Mouse (Mus musculus): ENCODE results near the gene Nav3. TPM values are rescaled to one million over a fixed set of nuclear protein-coding genes. Genes with fewer than 3 reads are reported as not detected.

The Nav3 gene
- polyA plus RNA-seq, 1 experiment from 2014 or later, result 1.2 TPM

DNA sequence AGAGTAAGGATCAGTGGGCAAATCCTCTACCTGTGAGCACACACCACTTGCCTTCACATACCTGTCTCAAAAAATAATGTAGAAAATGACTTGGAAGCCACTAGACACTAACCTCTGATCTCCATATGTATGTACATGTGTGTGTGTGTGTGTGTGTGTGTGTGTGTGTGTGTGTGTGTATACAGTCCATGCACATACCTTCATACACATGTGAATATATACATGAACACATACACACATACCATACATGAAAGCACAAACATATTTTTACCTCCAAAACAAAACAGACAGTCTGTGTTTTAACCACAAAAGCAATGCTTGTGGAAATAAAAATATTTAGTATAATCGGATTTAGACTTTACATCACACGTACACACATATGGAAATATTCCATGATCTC lies 287.1 kb downstream of the Nav3 start:
- no peaks in the 10 kb centered on the region for H3K27me3 ChIP-seq (ENCODE audit: control insufficient read depth, insufficient read depth, low read depth, low read length)
- no peaks in the 10 kb centered on the region for H3K36me3 ChIP-seq (ENCODE audit: control insufficient read depth, insufficient read depth, low read length)
- no peak overlapping the region for H3K27ac ChIP-seq (ENCODE audit: low read length)
- no peak overlapping the region for H3K4me2 ChIP-seq (ENCODE audit: low read depth, low read length)
- no peaks in the 10 kb centered on the region for H3K9me3 ChIP-seq (ENCODE audit: control insufficient read depth, low read length)
- H3K4me1 ChIP-seq (replicated peaks; ENCODE audit: control insufficient read depth, insufficient read depth, low read length), result 0 out of 2 replicates have a peak, but pooled peaks cover 2% of the 10 kb centered on the region
- no peak for ATAC-seq (ENCODE audit: low read depth)
- no peak overlapping the region for H3K9ac ChIP-seq (ENCODE audit: low read length)
- 61% methylated on average over 2 of the region's 2 CpGs for WGBS
- H3K4me3 ChIP-seq (ENCODE audit: low read length), result no peak overlapping the region

DNA sequence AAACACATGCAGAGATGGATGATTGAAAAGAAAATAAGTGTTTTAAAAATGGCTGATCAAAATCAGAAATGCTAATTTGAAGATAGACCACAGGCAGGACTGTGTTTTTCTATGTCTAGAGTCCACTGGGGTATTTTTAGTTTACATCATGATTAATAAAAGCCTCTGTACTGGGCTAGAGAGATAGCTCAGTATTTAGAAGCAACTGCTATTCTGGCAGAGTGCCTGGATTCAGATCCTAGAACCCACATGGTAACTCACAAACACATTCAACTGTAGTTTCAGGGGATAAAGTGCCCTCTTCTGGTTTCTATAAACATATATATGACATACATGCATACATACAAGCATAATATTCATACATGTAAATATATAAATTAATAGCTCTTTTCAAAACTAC lies 293.4 kb downstream of the Nav3 start:
- Histone ChIP-seq H3K4me2 (ENCODE audit: low read depth, low read length) (no peak overlapping the region), H3K4me3 (ENCODE audit: low read length) (no peak overlapping the region), H3K4me1 (replicated peaks; ENCODE audit: control insufficient read depth, insufficient read depth, low read length) (peaks cover 6% of the 10 kb centered on the region; the same call in 1 of the 2 replicates), H3K9me3 (ENCODE audit: control insufficient read depth, low read length) (no peaks in the 10 kb centered on the region), H3K27me3 (ENCODE audit: control insufficient read depth, insufficient read depth, low read depth, low read length) (no peaks in the 10 kb centered on the region), H3K27ac (ENCODE audit: low read length) (no peak overlapping the region), H3K9ac (ENCODE audit: low read length) (no peak overlapping the region), H3K36me3 (ENCODE audit: control insufficient read depth, insufficient read depth, low read length) (no peaks in the 10 kb centered on the region)
- ATAC-seq (ENCODE audit: low read depth), result no peak

DNA sequence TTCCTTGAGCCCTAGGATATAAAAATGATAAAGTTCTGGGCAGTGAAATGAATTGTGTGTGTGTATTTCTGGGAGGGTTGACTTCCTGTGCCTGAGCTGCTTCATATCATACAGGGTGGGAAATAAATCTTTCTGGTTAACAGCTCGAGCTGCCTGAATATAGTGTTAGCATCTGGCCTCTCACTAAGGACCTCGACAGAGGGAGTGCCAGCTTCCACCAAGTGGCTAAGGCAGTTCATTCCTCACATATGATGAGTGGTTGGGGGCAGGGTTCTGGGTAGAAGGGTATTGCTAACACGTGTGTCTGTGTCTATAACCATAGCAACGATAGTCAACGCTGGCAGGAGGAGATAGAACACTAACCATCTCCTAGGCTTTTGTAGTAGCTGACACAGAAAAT lies 295.1 kb downstream of the Nav3 start:
- Histone ChIP-seq H3K4me3 (ENCODE audit: low read length) (no peak overlapping the region), H3K9ac (ENCODE audit: low read length) (no peak overlapping the region), H3K4me1 (replicated peaks; ENCODE audit: control insufficient read depth, insufficient read depth, low read length) (peaks cover 6% of the 10 kb centered on the region; the same call in 1 of the 2 replicates), H3K9me3 (ENCODE audit: control insufficient read depth, low read length) (no peaks in the 10 kb centered on the region), H3K36me3 (ENCODE audit: control insufficient read depth, insufficient read depth, low read length) (no peaks in the 10 kb centered on the region), H3K27me3 (ENCODE audit: control insufficient read depth, insufficient read depth, low read depth, low read length) (no peaks in the 10 kb centered on the region), H3K27ac (ENCODE audit: low read length) (no peak overlapping the region), H3K4me2 (ENCODE audit: low read depth, low read length) (no peak overlapping the region)
- ATAC-seq (ENCODE audit: low read depth), result no peak; the same call in 1 of the 2 replicates
- 40% methylated on average over 5 of the region's 5 CpGs for WGBS

DNA sequence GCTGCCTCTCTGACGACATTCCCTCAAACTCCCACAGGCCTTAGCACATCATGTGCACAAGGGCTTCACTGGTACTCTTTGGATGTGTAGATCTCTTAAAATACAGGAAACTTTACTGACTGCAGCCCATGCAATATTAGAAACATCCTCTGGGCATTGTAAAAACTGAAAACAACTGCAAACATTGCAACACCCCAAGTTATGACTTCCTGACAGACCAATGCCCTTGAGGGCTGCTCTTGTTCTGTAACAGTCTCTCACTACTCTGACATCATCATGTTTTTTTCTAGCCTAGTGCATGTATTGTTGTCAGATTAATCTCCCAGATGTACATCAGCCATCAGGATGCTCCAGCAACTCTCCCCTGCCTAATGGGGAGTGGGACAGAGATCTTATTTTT lies 296.5 kb downstream of the Nav3 start:
- Histone ChIP-seq H3K9ac (ENCODE audit: low read length) (no peak overlapping the region), H3K4me1 (replicated peaks; ENCODE audit: control insufficient read depth, insufficient read depth, low read length) (peaks cover 8% of the 10 kb centered on the region; the same call in 1 of the 2 replicates), H3K36me3 (ENCODE audit: control insufficient read depth, insufficient read depth, low read length) (no peaks in the 10 kb centered on the region), H3K27ac (ENCODE audit: low read length) (no peak overlapping the region), H3K27me3 (ENCODE audit: control insufficient read depth, insufficient read depth, low read depth, low read length) (no peaks in the 10 kb centered on the region), H3K9me3 (ENCODE audit: control insufficient read depth, low read length) (no peaks in the 10 kb centered on the region), H3K4me2 (ENCODE audit: low read depth, low read length) (no peak overlapping the region), H3K4me3 (ENCODE audit: low read length) (no peak overlapping the region)
- WGBS, result 43% methylated on average over 1 of the region's 1 CpGs
- ATAC-seq (ENCODE audit: low read depth), result peak; percentile 34; the same call in 1 of the 2 replicates

GRCm38 (mm10) chr10:110158122-110158521 lies 297.9 kb downstream of the Nav3 start:
- Histone ChIP-seq H3K27me3 (ENCODE audit: control insufficient read depth, insufficient read depth, low read depth, low read length) (no peaks in the 10 kb centered on the region), H3K36me3 (ENCODE audit: control insufficient read depth, insufficient read depth, low read length) (no peaks in the 10 kb centered on the region), H3K9me3 (ENCODE audit: control insufficient read depth, low read length) (no peaks in the 10 kb centered on the region), H3K4me1 (replicated peaks; ENCODE audit: control insufficient read depth, insufficient read depth, low read length) (peaks cover 5% of the 10 kb centered on the region; the same call in 1 of the 2 replicates), H3K9ac (ENCODE audit: low read length) (no peak overlapping the region), H3K4me3 (ENCODE audit: low read length) (no peak overlapping the region), H3K27ac (ENCODE audit: low read length) (no peak overlapping the region), H3K4me2 (ENCODE audit: low read depth, low read length) (no peak overlapping the region)
- WGBS, result 66% methylated on average over 3 of the region's 3 CpGs
- no peak for ATAC-seq (ENCODE audit: low read depth)

DNA sequence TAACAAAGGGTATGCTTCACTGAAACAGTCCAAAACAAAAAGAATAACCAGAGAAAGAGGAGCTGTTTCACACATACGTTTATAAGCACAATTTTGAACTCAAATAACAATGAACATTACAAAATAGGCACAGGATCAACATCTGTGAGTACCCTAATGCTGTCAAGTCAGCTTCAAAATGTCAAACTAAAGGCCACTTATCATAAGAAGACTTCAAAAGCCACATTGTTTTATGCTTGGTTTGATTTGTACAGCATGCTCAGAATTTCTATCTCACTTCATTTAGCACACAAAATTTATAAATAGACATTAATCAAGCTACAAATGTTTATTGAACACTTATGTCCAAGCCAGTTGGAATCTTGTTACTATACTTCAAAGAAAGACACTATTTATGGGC lies 299.6 kb downstream of the Nav3 start:
- Histone ChIP-seq H3K9ac (ENCODE audit: low read length) (no peak overlapping the region), H3K36me3 (ENCODE audit: control insufficient read depth, insufficient read depth, low read length) (no peaks in the 10 kb centered on the region), H3K9me3 (ENCODE audit: control insufficient read depth, low read length) (no peaks in the 10 kb centered on the region), H3K4me2 (ENCODE audit: low read depth, low read length) (no peak overlapping the region), H3K27me3 (ENCODE audit: control insufficient read depth, insufficient read depth, low read depth, low read length) (no peaks in the 10 kb centered on the region), H3K4me3 (ENCODE audit: low read length) (no peak overlapping the region), H3K4me1 (replicated peaks; ENCODE audit: control insufficient read depth, insufficient read depth, low read length) (peaks cover 5% of the 10 kb centered on the region; the same call in 1 of the 2 replicates), H3K27ac (ENCODE audit: low read length) (no peak overlapping the region)
- WGBS, result 11% methylated on average over 1 of the region's 1 CpGs
- ATAC-seq (ENCODE audit: low read depth), result peak; percentile 85

GRCm38 (mm10) chr10:110155494-110155893 lies 300.5 kb downstream of the Nav3 start:
- Histone ChIP-seq H3K36me3 (ENCODE audit: control insufficient read depth, insufficient read depth, low read length) (no peaks in the 10 kb centered on the region), H3K27ac (ENCODE audit: low read length) (peak overlapping the region; percentile 52), H3K9ac (ENCODE audit: low read length) (no peak overlapping the region), H3K4me3 (ENCODE audit: low read length) (no peak overlapping the region), H3K4me2 (ENCODE audit: low read depth, low read length) (no peak overlapping the region), H3K4me1 (replicated peaks; ENCODE audit: control insufficient read depth, insufficient read depth, low read length) (peaks cover 2% of the 10 kb centered on the region; the same call in 1 of the 2 replicates), H3K9me3 (ENCODE audit: control insufficient read depth, low read length) (no peaks in the 10 kb centered on the region), H3K27me3 (ENCODE audit: control insufficient read depth, insufficient read depth, low read depth, low read length) (no peaks in the 10 kb centered on the region)
- ATAC-seq (ENCODE audit: low read depth), result no peak; the same call in 1 of the 2 replicates
- WGBS, result 66% methylated on average over 2 of the region's 2 CpGs

DNA sequence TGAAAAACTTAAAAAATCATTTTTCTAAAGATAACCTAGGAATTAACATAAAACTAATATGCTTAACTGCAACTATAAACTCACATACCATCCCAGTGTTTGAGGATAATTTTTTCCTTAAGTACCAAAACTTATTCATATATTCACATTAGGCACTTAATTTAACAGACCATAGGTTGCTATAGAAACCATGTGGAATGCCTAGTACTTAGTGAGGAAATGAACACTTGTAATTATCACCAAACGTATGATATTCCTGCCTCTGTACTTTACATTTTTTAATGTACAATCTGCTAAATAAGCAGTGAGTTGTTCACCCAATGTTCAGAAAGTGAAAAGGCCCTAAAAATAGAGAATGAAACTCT lies 301.1 kb downstream of the Nav3 start:
- peaks cover 2% of the 10 kb centered on the region; the same call in 1 of the 2 replicates for H3K4me1 ChIP-seq (replicated peaks; ENCODE audit: control insufficient read depth, insufficient read depth, low read length)
- H3K9me3 ChIP-seq (ENCODE audit: control insufficient read depth, low read length), result no peaks in the 10 kb centered on the region
- no peaks in the 10 kb centered on the region for H3K27me3 ChIP-seq (ENCODE audit: control insufficient read depth, insufficient read depth, low read depth, low read length)
- no peak overlapping the region for H3K27ac ChIP-seq (ENCODE audit: low read length)
- no peaks in the 10 kb centered on the region for H3K36me3 ChIP-seq (ENCODE audit: control insufficient read depth, insufficient read depth, low read length)
- no peak overlapping the region for H3K4me3 ChIP-seq (ENCODE audit: low read length)
- ATAC-seq (ENCODE audit: low read depth), result no peak
- WGBS, result 57% methylated on average over 1 of the region's 1 CpGs
- H3K9ac ChIP-seq (ENCODE audit: low read length), result no peak overlapping the region
- no peak overlapping the region for H3K4me2 ChIP-seq (ENCODE audit: low read depth, low read length)

GRCm38 (mm10) chr10:110154001-110154872 lies 301.8 kb downstream of the Nav3 start:
- ATAC-seq (ENCODE audit: low read depth), result no peak

More at GRCm38 (mm10) chr10:110154001-110154872, 301.8 kb downstream of the Nav3 start:
- Histone ChIP-seq H3K27ac (ENCODE audit: low read length) (no peak overlapping the region), H3K4me1 (replicated peaks; ENCODE audit: control insufficient read depth, insufficient read depth, low read length) (peaks cover 2% of the 10 kb centered on the region; the same call in 1 of the 2 replicates), H3K27me3 (ENCODE audit: control insufficient read depth, insufficient read depth, low read depth, low read length) (no peaks in the 10 kb centered on the region), H3K4me3 (ENCODE audit: low read length) (no peak overlapping the region), H3K36me3 (ENCODE audit: control insufficient read depth, insufficient read depth, low read length) (no peaks in the 10 kb centered on the region), H3K4me2 (ENCODE audit: low read depth, low read length) (no peak overlapping the region), H3K9ac (ENCODE audit: low read length) (no peak overlapping the region), H3K9me3 (ENCODE audit: control insufficient read depth, low read length) (no peaks in the 10 kb centered on the region)
- 81% methylated on average over 6 of the region's 6 CpGs for WGBS
